Mouse (Mus musculus): ENCODE results near the gene Nuak2. TPM values are rescaled to one million over a fixed set of nuclear protein-coding genes. Genes with fewer than 3 reads are reported as not detected.

Nuak2 gene
- polyA plus RNA-seq, 1 experiment from 2014 or later = 4.2 TPM

DNA sequence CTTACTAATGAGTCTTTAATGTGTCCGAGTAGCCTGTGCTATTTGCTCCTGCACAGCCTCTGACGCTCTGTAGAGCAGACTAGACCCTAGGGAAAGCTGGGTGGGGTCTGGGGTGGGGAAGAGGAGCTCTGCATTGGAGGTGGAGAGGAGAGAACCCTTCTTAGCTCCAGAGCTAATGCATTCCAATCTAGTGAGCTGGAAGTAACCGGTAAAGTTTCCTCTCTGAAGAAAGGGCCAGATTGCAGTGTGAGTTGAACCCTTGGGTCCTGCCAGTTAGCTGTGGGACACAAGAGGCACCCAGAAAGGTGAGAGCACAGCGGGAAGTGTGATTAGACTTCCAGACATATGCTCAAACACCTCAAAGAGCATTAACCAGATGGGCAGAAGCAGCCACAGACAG lies 24.2 kb upstream of the Nuak2 start:
- 39% methylated on average over 4 of the region's 4 CpGs for WGBS
- H3K9me3 ChIP-seq (ENCODE audit: control insufficient read depth, low read depth, low read length) = no peaks in the 10 kb centered on the region
- no peak overlapping the region for H3K9ac ChIP-seq (replicated peaks; ENCODE audit: low read depth, low read length)
- no peak for ATAC-seq (ENCODE audit: insufficient number of reproducible peaks, insufficient read depth, low FRiP score, low read depth)
- no peak overlapping the region for H3K4me2 ChIP-seq (replicated peaks; ENCODE audit: low read depth, low read length)
- H3K27ac ChIP-seq (ENCODE audit: low read length) = no peak overlapping the region
- H3K4me3 ChIP-seq (ENCODE audit: low read depth, low read length) = no peak overlapping the region
- H3K4me1 ChIP-seq (ENCODE audit: control insufficient read depth, insufficient read depth, low read length) = peaks cover 4% of the 10 kb centered on the region
- H3K27me3 ChIP-seq (ENCODE audit: control insufficient read depth, insufficient read depth, low read length) = peaks cover under 1% of the 10 kb centered on the region; the same call in 1 of the 2 replicates
- no peaks in the 10 kb centered on the region for H3K36me3 ChIP-seq (ENCODE audit: control insufficient read depth, insufficient read depth, low read length)

DNA sequence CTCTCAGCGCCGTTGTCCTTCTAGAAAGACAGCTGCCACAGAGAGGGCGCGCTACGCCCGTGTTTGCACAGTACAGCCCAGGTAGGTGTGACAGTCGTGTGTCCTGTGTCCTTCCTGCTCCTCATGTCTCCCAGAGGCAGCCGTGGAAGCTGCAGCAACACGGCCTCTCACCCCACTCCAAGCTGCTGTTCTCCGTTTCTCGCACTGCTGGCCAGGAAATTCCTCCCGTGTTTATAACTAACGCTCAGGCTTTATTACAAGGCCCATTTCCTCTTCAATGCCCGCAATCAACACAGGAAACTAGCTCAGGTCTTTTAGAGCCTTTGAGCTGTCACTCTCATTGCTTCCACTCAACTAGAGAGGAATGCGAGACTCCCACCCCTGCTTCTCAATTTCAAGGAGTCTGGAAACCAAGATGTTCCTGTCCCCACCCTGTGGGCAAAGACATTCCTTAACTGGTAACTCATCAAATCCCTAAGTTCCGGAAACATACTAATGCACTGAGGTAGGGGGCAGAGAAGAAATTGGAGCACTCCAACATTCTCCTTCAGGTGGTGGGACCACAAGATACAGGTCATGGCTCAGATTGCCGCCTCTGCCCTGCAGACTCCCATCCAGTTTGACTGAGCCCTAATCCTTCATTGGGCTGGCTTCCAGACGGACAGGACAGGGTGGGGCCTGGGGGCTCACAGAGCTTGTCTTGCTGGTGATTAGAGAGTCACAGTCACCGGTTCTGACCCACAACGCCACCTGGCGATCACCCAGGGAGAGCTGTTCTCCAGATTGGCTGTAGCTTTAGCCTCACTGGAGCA lies 23.4 kb upstream of the Nuak2 start:
- Histone ChIP-seq H3K36me3 (ENCODE audit: control insufficient read depth, insufficient read depth, low read length) (no peaks in the 10 kb centered on the region), H3K4me2 (replicated peaks; ENCODE audit: low read depth, low read length) (no peak overlapping the region), H3K27ac (ENCODE audit: low read length) (peak overlapping the region; percentile 44; the same call in 1 of the 2 replicates), H3K9me3 (ENCODE audit: control insufficient read depth, low read depth, low read length) (no peaks in the 10 kb centered on the region), H3K27me3 (ENCODE audit: control insufficient read depth, insufficient read depth, low read length) (peaks cover 3% of the 10 kb centered on the region; the same call in 1 of the 2 replicates), H3K4me1 (ENCODE audit: control insufficient read depth, insufficient read depth, low read length) (peaks cover 4% of the 10 kb centered on the region), H3K9ac (replicated peaks; ENCODE audit: low read depth, low read length) (no peak overlapping the region), H3K4me3 (ENCODE audit: low read depth, low read length) (no peak overlapping the region)
- 34% methylated on average over 21 of the region's 21 CpGs for WGBS
- ATAC-seq (ENCODE audit: insufficient number of reproducible peaks, insufficient read depth, low FRiP score, low read depth) = no peak

DNA sequence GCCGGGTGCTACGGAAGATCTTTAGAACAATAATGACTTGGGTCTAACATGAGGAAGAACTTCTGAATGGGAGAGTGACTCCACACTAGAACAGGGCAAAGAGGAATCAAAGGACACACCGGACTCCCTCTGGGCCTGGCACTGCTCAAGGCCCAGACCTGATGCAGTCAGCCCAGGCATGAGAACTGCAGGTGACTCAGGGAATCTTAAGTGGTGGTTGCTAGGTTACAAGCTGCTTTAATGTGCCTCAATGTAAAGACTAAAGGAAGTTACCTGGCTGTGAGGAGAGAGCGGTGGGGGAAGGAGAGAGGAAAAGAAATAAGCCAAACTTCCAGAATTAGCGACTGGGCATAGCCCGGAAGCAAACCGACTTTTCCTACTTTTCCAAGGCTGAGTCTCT lies 20.4 kb upstream of the Nuak2 start:
- no peak overlapping the region for H3K9ac ChIP-seq (replicated peaks; ENCODE audit: low read depth, low read length)
- ATAC-seq (ENCODE audit: insufficient number of reproducible peaks, insufficient read depth, low FRiP score, low read depth) = no peak
- peaks cover 18% of the 10 kb centered on the region for H3K27me3 ChIP-seq (ENCODE audit: control insufficient read depth, insufficient read depth, low read length)
- no peaks in the 10 kb centered on the region for H3K9me3 ChIP-seq (ENCODE audit: control insufficient read depth, low read depth, low read length)
- no peak overlapping the region for H3K27ac ChIP-seq (ENCODE audit: low read length)
- WGBS = 71% methylated on average over 7 of the region's 7 CpGs
- H3K4me3 ChIP-seq (ENCODE audit: low read depth, low read length) = no peak overlapping the region
- no peak overlapping the region for H3K4me2 ChIP-seq (replicated peaks; ENCODE audit: low read depth, low read length)
- no peaks in the 10 kb centered on the region for H3K36me3 ChIP-seq (ENCODE audit: control insufficient read depth, insufficient read depth, low read length)
- H3K4me1 ChIP-seq (ENCODE audit: control insufficient read depth, insufficient read depth, low read length) = peaks cover 7% of the 10 kb centered on the region

DNA sequence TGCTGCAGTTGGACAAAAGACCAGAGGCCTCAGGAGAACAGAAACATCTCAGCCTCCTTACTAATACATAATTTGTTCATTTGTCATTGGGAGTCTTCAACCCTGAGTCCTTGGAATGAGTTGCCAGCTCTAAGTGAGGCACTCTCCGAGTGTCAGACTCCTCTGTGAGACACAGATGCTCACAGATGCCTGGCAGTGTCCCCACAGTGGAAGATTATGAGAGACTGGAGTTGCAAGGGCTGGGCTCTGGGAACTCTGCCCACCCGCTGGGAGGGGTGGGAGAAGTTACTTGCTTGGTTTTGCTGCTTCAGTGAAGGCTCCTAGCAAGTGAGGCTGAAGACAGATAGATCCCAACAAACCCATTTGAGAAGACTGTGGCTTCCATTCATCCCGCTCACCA lies 19.9 kb upstream of the Nuak2 start:
- Histone ChIP-seq H3K4me3 (ENCODE audit: low read depth, low read length) (no peak overlapping the region), H3K27ac (ENCODE audit: low read length) (no peak overlapping the region), H3K36me3 (ENCODE audit: control insufficient read depth, insufficient read depth, low read length) (no peaks in the 10 kb centered on the region), H3K4me2 (replicated peaks; ENCODE audit: low read depth, low read length) (no peak overlapping the region), H3K27me3 (ENCODE audit: control insufficient read depth, insufficient read depth, low read length) (peaks cover 18% of the 10 kb centered on the region), H3K9me3 (ENCODE audit: control insufficient read depth, low read depth, low read length) (no peaks in the 10 kb centered on the region), H3K4me1 (ENCODE audit: control insufficient read depth, insufficient read depth, low read length) (peaks cover 7% of the 10 kb centered on the region), H3K9ac (replicated peaks; ENCODE audit: low read depth, low read length) (no peak overlapping the region)
- ATAC-seq (ENCODE audit: insufficient number of reproducible peaks, insufficient read depth, low FRiP score, low read depth) = no peak
- WGBS = 77% methylated on average over 3 of the region's 3 CpGs

DNA sequence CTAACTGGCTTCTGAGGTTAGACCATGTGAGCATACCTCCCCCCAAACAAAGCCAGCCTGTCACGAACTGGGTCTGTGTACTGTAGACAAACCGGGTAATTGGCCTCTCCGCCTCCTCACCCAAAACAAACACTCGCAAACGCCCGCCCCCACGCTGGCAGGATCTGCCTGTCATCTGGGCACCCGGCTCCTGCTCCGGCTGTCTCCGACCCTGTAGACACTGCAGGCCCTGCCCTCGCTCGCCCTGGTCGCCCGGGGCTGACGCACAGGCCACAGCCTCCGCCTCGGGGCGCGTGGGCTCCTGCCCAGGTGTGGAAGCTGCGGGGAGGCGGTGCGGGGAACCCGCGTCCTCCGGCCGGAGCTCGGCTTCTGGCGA lies 17.5 kb upstream of the Nuak2 start, which contains the start of gene Klhdc8a:
Gene Klhdc8a (plus strand): TSS at position 202 of the 376 bp plus-strand sequence.
- Histone ChIP-seq H3K27ac (ENCODE audit: low read length) (no peak within 1 kb of the TSS), H3K4me3 (ENCODE audit: low read depth, low read length) (peak within 1 kb of the TSS; percentile 53), H3K4me2 (replicated peaks; ENCODE audit: low read depth, low read length) (peak within 1 kb of the TSS; percentile 99), H3K4me1 (ENCODE audit: control insufficient read depth, insufficient read depth, low read length) (peaks cover 3% of the 10 kb centered on the region; the same call in 1 of the 2 replicates), H3K36me3 (ENCODE audit: control insufficient read depth, insufficient read depth, low read length) (no peaks in the 10 kb centered on the region), H3K9ac (replicated peaks; ENCODE audit: low read depth, low read length) (peak within 1 kb of the TSS; percentile 38; the same call in 1 of the 2 replicates), H3K9me3 (ENCODE audit: control insufficient read depth, low read depth, low read length) (no peaks in the 10 kb centered on the region), H3K27me3 (ENCODE audit: control insufficient read depth, insufficient read depth, low read length) (peaks cover 18% of the 10 kb centered on the region)
- no peak; the same call in 1 of the 2 replicates for ATAC-seq (ENCODE audit: insufficient number of reproducible peaks, insufficient read depth, low FRiP score, low read depth)
- WGBS = 2% methylated on average over 28 of the region's 28 CpGs

DNA sequence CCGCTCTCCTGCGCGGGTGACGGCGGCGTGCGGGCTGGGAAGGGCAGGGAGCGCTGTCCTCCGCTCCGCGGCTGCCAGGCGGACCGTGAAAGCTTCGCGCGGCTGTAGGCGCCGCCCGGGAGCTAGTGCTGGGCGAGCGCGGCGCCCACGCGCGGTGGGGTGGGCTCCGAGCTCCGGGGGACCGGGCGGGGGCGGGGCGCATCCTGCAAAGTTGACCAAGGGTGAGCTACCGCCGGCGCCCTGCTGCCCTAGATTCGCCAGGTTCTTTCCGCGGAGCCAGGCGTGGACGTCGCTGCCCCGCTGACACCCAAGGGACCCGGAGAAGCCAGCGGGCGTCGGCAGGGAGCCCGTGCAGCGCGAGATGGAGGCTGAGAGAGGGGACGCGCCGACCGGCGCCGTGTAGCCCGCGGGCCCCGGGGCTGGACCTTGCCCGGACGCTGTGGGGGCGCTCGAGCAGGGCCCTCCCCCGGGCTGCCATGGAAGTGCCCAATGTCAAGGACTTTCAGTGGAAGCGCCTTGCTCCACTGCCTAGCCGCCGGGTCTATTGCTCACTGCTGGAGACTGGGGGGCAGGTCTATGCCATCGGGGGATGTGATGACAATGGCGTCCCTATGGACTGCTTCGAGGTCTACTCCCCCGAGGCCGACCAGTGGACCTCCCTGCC lies 17.0 kb upstream of the Nuak2 start:
- Histone ChIP-seq H3K4me1 (ENCODE audit: control insufficient read depth, insufficient read depth, low read length) (peaks cover 3% of the 10 kb centered on the region; the same call in 1 of the 2 replicates), H3K9ac (replicated peaks; ENCODE audit: low read depth, low read length) (peak overlapping the region; percentile 38; the same call in 1 of the 2 replicates), H3K4me3 (ENCODE audit: low read depth, low read length) (peak overlapping the region; percentile 53), H3K27me3 (ENCODE audit: control insufficient read depth, insufficient read depth, low read length) (peaks cover 18% of the 10 kb centered on the region), H3K4me2 (replicated peaks; ENCODE audit: low read depth, low read length) (peak overlapping the region; percentile 99), H3K27ac (ENCODE audit: low read length) (no peak overlapping the region), H3K36me3 (ENCODE audit: control insufficient read depth, insufficient read depth, low read length) (no peaks in the 10 kb centered on the region), H3K9me3 (ENCODE audit: control insufficient read depth, low read depth, low read length) (no peaks in the 10 kb centered on the region)
- 0 out of 2 replicates have a peak, but pooled peaks have one; percentile 19 for ATAC-seq (ENCODE audit: insufficient number of reproducible peaks, insufficient read depth, low FRiP score, low read depth)
- 2% methylated on average over 59 of the region's 71 CpGs for WGBS

DNA sequence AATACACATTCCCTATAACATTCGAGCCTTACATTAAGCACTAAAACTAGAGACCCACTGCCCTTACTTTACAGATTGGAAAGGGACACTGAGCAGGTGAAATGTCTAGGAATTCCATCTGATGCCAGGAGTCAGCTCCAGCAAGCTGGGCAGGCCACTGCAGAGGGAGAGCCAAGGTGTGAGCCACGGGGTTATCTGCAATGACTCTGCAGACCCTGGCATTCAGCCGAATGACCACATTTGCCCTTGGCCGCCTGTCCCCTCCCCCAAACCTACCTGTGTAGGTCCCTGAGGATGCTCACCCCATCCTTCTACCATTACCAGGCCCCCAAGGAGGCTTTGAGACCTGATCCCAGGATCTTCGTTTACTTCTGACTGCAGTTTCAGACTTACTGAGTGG lies 16.2 kb upstream of the Nuak2 start:
- Histone ChIP-seq H3K4me2 (replicated peaks; ENCODE audit: low read depth, low read length) (no peak overlapping the region), H3K36me3 (ENCODE audit: control insufficient read depth, insufficient read depth, low read length) (no peaks in the 10 kb centered on the region), H3K27me3 (ENCODE audit: control insufficient read depth, insufficient read depth, low read length) (peaks cover 18% of the 10 kb centered on the region), H3K9me3 (ENCODE audit: control insufficient read depth, low read depth, low read length) (no peaks in the 10 kb centered on the region), H3K4me1 (ENCODE audit: control insufficient read depth, insufficient read depth, low read length) (peaks cover 3% of the 10 kb centered on the region; the same call in 1 of the 2 replicates), H3K27ac (ENCODE audit: low read length) (no peak overlapping the region), H3K4me3 (ENCODE audit: low read depth, low read length) (no peak overlapping the region), H3K9ac (replicated peaks; ENCODE audit: low read depth, low read length) (no peak overlapping the region)
- 83% methylated on average over 5 of the region's 5 CpGs for WGBS
- no peak for ATAC-seq (ENCODE audit: insufficient number of reproducible peaks, insufficient read depth, low FRiP score, low read depth)

DNA sequence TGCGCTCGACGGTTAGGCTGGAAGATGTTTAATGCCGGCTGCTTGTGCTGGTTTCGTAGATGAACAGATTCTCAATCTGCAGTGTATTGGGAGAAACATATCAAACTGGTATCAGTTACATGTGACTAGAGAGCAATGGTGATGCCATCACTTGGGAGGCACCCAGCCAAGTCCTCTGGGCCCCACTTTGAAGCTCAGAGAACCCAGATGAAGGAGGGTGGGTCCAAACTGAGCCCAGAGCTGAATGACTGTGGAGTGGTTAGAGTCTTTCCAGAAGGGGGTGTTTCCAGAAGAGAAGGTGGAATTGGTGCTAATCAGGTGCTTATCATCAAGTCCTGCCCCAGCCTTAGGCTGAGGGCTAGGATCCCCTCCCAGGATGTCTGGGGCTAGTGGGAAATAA lies 14.7 kb upstream of the Nuak2 start:
- H3K9ac ChIP-seq (replicated peaks; ENCODE audit: low read depth, low read length) = no peak overlapping the region
- no peak for ATAC-seq (ENCODE audit: insufficient number of reproducible peaks, insufficient read depth, low FRiP score, low read depth)
- H3K9me3 ChIP-seq (ENCODE audit: control insufficient read depth, low read depth, low read length) = no peaks in the 10 kb centered on the region
- H3K4me3 ChIP-seq (ENCODE audit: low read depth, low read length) = no peak overlapping the region
- no peak overlapping the region for H3K27ac ChIP-seq (ENCODE audit: low read length)
- no peak overlapping the region for H3K4me2 ChIP-seq (replicated peaks; ENCODE audit: low read depth, low read length)
- H3K27me3 ChIP-seq (ENCODE audit: control insufficient read depth, insufficient read depth, low read length) = peaks cover 18% of the 10 kb centered on the region
- 87% methylated on average over 5 of the region's 5 CpGs for WGBS
- H3K4me1 ChIP-seq (ENCODE audit: control insufficient read depth, insufficient read depth, low read length) = peaks cover 3% of the 10 kb centered on the region; the same call in 1 of the 2 replicates
- no peaks in the 10 kb centered on the region for H3K36me3 ChIP-seq (ENCODE audit: control insufficient read depth, insufficient read depth, low read length)

Measured in stomach, embryonic 14.5 days (tissue).